In the genomic region with DNA sequence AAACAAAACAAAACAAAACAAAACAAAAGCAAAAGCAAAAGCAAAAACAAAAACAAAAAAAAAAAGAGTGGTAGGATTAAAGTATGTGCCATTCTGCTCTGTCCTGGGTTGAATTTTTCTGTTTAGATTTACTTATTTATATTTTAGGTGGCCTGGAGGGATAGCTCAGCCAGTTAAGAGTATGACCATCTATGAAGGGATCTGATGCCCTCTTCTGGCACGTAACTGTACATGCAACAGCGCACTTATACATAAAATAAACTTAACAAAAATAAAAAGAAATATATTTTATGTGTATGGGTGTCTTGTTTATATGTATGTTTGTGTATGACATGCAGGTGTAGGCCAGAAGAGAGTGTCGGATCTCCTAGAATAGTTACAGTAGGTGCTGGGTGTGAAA, we compare ENCODE assay signal across 10 mouse cellular contexts. TPM values are rescaled to one million over a fixed set of nuclear protein-coding genes. Genes with fewer than 3 reads are reported as not detected.
A peak's percentile ranks its signal among the peaks of the same experiment; 100 is the strongest.
DNase-seq lines count a peak whose midpoint lies in the region; ATAC-seq and TF ChIP-seq lines count a peak whose summit lies in the region.
"Had no signal": no experiment of that assay in that cellular context is flagged by ENCODE, and none has a peak within 500 bp of the region (broad histone marks: within the 10 kb centered on the region; RNA-seq: fewer than 3 reads in every experiment).

No protein-coding gene starts in this region.

- no peak overlapping the region for H3K4me2 ChIP-seq in embryonic facial prominence, embryonic 11.5 days (ENCODE audit: low read depth, low read length)
- H3K4me2 ChIP-seq in liver, embryonic 14.5 days (ENCODE audit: low read depth) = no peak overlapping the region
- H3K4me2 ChIP-seq in liver, embryonic 11.5 days = no peak overlapping the region
- H3K4me2 ChIP-seq: liver, embryonic 15.5 days had no signal

- no peaks in the 10 kb centered on the region for H3K27me3 ChIP-seq in embryonic facial prominence, embryonic 11.5 days (ENCODE audit: control insufficient read depth, insufficient read depth, low read length)
- no peaks in the 10 kb centered on the region for H3K27me3 ChIP-seq in embryonic facial prominence, embryonic 10.5 days (replicated peaks; ENCODE audit: low read depth, poor library complexity, severe bottlenecking)
- H3K27me3 ChIP-seq in liver, embryonic 14.5 days (ENCODE audit: control insufficient read depth, insufficient read depth, low read length) = no peaks in the 10 kb centered on the region
- H3K27me3 ChIP-seq in liver, embryonic 11.5 days (replicated peaks; ENCODE audit: control insufficient read depth, insufficient read depth, low read length) = no peaks in the 10 kb centered on the region
- H3K27me3 ChIP-seq: liver, embryonic 15.5 days had no signal

- peak; percentile 48 for DNase-seq in embryonic facial prominence, embryonic 11.5 days (ENCODE audit: low spot score)
- DNase-seq in embryonic facial prominence, embryonic 10.5 days (ENCODE audit: low spot score) = no peak
- DNase-seq in liver, embryonic 14.5 days (ENCODE audit: low read depth in 3 of 3, low spot score in 3 of 3) = no peak
- no peak for DNase-seq in liver, embryonic 11.5 days (ENCODE audit: low spot score)
- peak; percentile 31 for DNase-seq in T-cell, adult 2 months (ENCODE audit: low spot score)
- DNase-seq in mesoderm, embryonic 11.5 days (ENCODE audit: low read depth, low spot score) = peak; percentile 30
- no peak for DNase-seq in urinary bladder, postnatal 36 days (ENCODE audit: low spot score in 2 of 2)
- no peak for DNase-seq in heart, adult 18-20 months
- DNase-seq: heart, postnatal 4 days had no signal

- TF ChIP-seq EP300 in liver, embryonic 14.5 days (IDR thresholded peaks at IDR 0.05; ENCODE audit: low read depth) = no peak

- H3K9me3 ChIP-seq in embryonic facial prominence, embryonic 11.5 days (replicated peaks; ENCODE audit: control insufficient read depth, low read length) = no peaks in the 10 kb centered on the region
- H3K9me3 ChIP-seq in embryonic facial prominence, embryonic 10.5 days = no peaks in the 10 kb centered on the region
- no peaks in the 10 kb centered on the region for H3K9me3 ChIP-seq in liver, embryonic 14.5 days (ENCODE audit: control insufficient read depth, low read length)
- no peaks in the 10 kb centered on the region for H3K9me3 ChIP-seq in liver, embryonic 11.5 days (ENCODE audit: control insufficient read depth, low read length)
- H3K9me3 ChIP-seq: liver, embryonic 15.5 days had no signal

- H3K27ac ChIP-seq in embryonic facial prominence, embryonic 11.5 days (replicated peaks; ENCODE audit: low read depth, low read length) = no peak overlapping the region
- no peak overlapping the region for H3K27ac ChIP-seq in embryonic facial prominence, embryonic 10.5 days (replicated peaks)
- no peak overlapping the region for H3K27ac ChIP-seq in liver, embryonic 14.5 days
- no peak overlapping the region for H3K27ac ChIP-seq in liver, embryonic 11.5 days (ENCODE audit: low read depth, low read length)
- H3K27ac ChIP-seq: liver, embryonic 15.5 days had no signal

- H3K36me3 ChIP-seq in embryonic facial prominence, embryonic 11.5 days (replicated peaks; ENCODE audit: control insufficient read depth, insufficient read depth, low read depth, low read length) = no peaks in the 10 kb centered on the region
- H3K36me3 ChIP-seq in embryonic facial prominence, embryonic 10.5 days (replicated peaks) = no peaks in the 10 kb centered on the region
- no peaks in the 10 kb centered on the region for H3K36me3 ChIP-seq in liver, embryonic 14.5 days (replicated peaks; ENCODE audit: control insufficient read depth, insufficient read depth, low read depth)
- no peaks in the 10 kb centered on the region for H3K36me3 ChIP-seq in liver, embryonic 11.5 days (ENCODE audit: control insufficient read depth, insufficient read depth, low read length)
- H3K36me3 ChIP-seq: liver, embryonic 15.5 days had no signal

- TF ChIP-seq CTCF in liver, embryonic 14.5 days (IDR thresholded peaks at IDR 0.05; ENCODE audit: low read depth) = peak; percentile 54

- H3K4me3 ChIP-seq in embryonic facial prominence, embryonic 11.5 days (ENCODE audit: low read depth, low read length) = no peak overlapping the region
- H3K4me3 ChIP-seq in embryonic facial prominence, embryonic 10.5 days = no peak overlapping the region
- H3K4me3 ChIP-seq in liver, embryonic 14.5 days (ENCODE audit: insufficient read depth in 1 of 2, low read depth in 2 of 2, low read length in 2 of 2) = no peak overlapping the region
- no peak overlapping the region for H3K4me3 ChIP-seq in liver, embryonic 11.5 days (ENCODE audit: low read depth, low read length)
- H3K4me3 ChIP-seq: liver, embryonic 15.5 days had no signal

- no peaks in the 10 kb centered on the region for H3K4me1 ChIP-seq in embryonic facial prominence, embryonic 11.5 days (ENCODE audit: control insufficient read depth, insufficient read depth, low read length)
- no peaks in the 10 kb centered on the region for H3K4me1 ChIP-seq in embryonic facial prominence, embryonic 10.5 days
- no peaks in the 10 kb centered on the region; a peak in 1 of 4 replicates for H3K4me1 ChIP-seq in liver, embryonic 14.5 days (replicated peaks; ENCODE audit: control insufficient read depth in 2 of 2, insufficient read depth in 2 of 2, low read length in 1 of 2)
- no peaks in the 10 kb centered on the region for H3K4me1 ChIP-seq in liver, embryonic 11.5 days (replicated peaks; ENCODE audit: control insufficient read depth, insufficient read depth, low read length)
- H3K4me1 ChIP-seq: liver, embryonic 15.5 days had no signal

- 61% methylated on average over 3 of the region's 3 CpGs for WGBS in embryonic facial prominence, embryonic 11.5 days
- WGBS in embryonic facial prominence, embryonic 10.5 days = 68% methylated on average over 3 of the region's 3 CpGs
- WGBS in liver, embryonic 14.5 days (ENCODE audit: insufficient replicate concordance) = 38% methylated on average over 3 of the region's 3 CpGs
- 57% methylated on average over 3 of the region's 3 CpGs for WGBS in liver, embryonic 11.5 days

- no peak overlapping the region for H3K9ac ChIP-seq in embryonic facial prominence, embryonic 11.5 days (replicated peaks; ENCODE audit: low read length)
- H3K9ac ChIP-seq in liver, embryonic 14.5 days (replicated peaks) = no peak overlapping the region
- H3K9ac ChIP-seq in liver, embryonic 11.5 days (ENCODE audit: low read depth, low read length) = no peak overlapping the region
- H3K9ac ChIP-seq: liver, embryonic 15.5 days had no signal

- no peak for ATAC-seq in embryonic facial prominence, embryonic 11.5 days (replicated peaks; ENCODE audit: insufficient number of reproducible peaks, low FRiP score, low TSS enrichment, low read depth)
- no peak for ATAC-seq in liver, embryonic 14.5 days (ENCODE audit: insufficient read depth)
- ATAC-seq in liver, embryonic 11.5 days (replicated peaks; ENCODE audit: low FRiP score) = no peak

RNA-seq across cellular contexts. Expression of a gene that starts 8.0 kb away (rescaled TPM):
- polyA plus RNA-seq in embryonic facial prominence, embryonic 11.5 days (2014; fragmentation: Nextera tagmentation; extraction: Ambion mirVana) = not detected in 2 replicates
- not detected in 2 replicates for polyA plus RNA-seq in embryonic facial prominence, embryonic 10.5 days (2016; fragmentation: Nextera tagmentation; extraction: Ambion mirVana)
- polyA plus RNA-seq in liver, embryonic 14.5 days (2012; rRNA removed) = 5.7 and 8.3 TPM in 2 replicates
- 3.6 and 4.0 TPM in 2 replicates for polyA plus RNA-seq in liver, embryonic 14.5 days (2014; fragmentation: Nextera tagmentation; extraction: Ambion mirVana)
- 1.8 and 2.2 TPM in 2 replicates for polyA plus RNA-seq in liver, embryonic 11.5 days (2014; fragmentation: Nextera tagmentation; extraction: Ambion mirVana)
- total RNA-seq in heart, adult 18-20 months (2021) = 1 to 10 TPM in 1 of 2 experiments, not detected in 1; 1.1 TPM
- total RNA-seq: heart, postnatal 4 days had no signal

RNA-seq across cellular contexts. Expression of a gene that starts 20.6 kb away (rescaled TPM):
- 0.46 and 0.98 TPM in 2 replicates for polyA plus RNA-seq in embryonic facial prominence, embryonic 11.5 days (2014; fragmentation: Nextera tagmentation; extraction: Ambion mirVana)
- 0.44 and 0.63 TPM in 2 replicates for polyA plus RNA-seq in embryonic facial prominence, embryonic 10.5 days (2016; fragmentation: Nextera tagmentation; extraction: Ambion mirVana)
- polyA plus RNA-seq in liver, embryonic 14.5 days (2012; rRNA removed) = 0.20 and 0.29 TPM in 2 replicates
- polyA plus RNA-seq in liver, embryonic 14.5 days (2014; fragmentation: Nextera tagmentation; extraction: Ambion mirVana) = 0.71 and 0.83 TPM in 2 replicates
- polyA plus RNA-seq in liver, embryonic 11.5 days (2014; fragmentation: Nextera tagmentation; extraction: Ambion mirVana) = 0.15 and 0.27 TPM in 2 replicates
- not detected for total RNA-seq in heart, adult 18-20 months (2021)

RNA-seq across cellular contexts. Expression of a gene that starts 28.6 kb away (rescaled TPM):
- polyA plus RNA-seq in embryonic facial prominence, embryonic 11.5 days (2014; fragmentation: Nextera tagmentation; extraction: Ambion mirVana) = 0.63 and 0.77 TPM in 2 replicates
- 0.64 and 0.85 TPM in 2 replicates for polyA plus RNA-seq in embryonic facial prominence, embryonic 10.5 days (2016; fragmentation: Nextera tagmentation; extraction: Ambion mirVana)
- 2.0 and 2.1 TPM in 2 replicates for polyA plus RNA-seq in liver, embryonic 14.5 days (2012; rRNA removed)
- 2.2 and 2.3 TPM in 2 replicates for polyA plus RNA-seq in liver, embryonic 14.5 days (2014; fragmentation: Nextera tagmentation; extraction: Ambion mirVana)
- 7.5 and 8.7 TPM in 2 replicates for polyA plus RNA-seq in liver, embryonic 11.5 days (2014; fragmentation: Nextera tagmentation; extraction: Ambion mirVana)
- 1 to 10 TPM in 1 of 2 experiments, under 1 TPM in 1; 0.97 to 4.4 TPM for total RNA-seq in heart, adult 18-20 months (2021)

RNA-seq across cellular contexts. Expression of a gene that starts 42.7 kb away (rescaled TPM):
- 27.5 and 31.9 TPM in 2 replicates for polyA plus RNA-seq in embryonic facial prominence, embryonic 11.5 days (2014; fragmentation: Nextera tagmentation; extraction: Ambion mirVana)
- 35.1 and 35.2 TPM in 2 replicates for polyA plus RNA-seq in embryonic facial prominence, embryonic 10.5 days (2016; fragmentation: Nextera tagmentation; extraction: Ambion mirVana)
- 9.8 and 10.7 TPM in 2 replicates for polyA plus RNA-seq in liver, embryonic 14.5 days (2012; rRNA removed)
- 5.5 and 7.8 TPM in 2 replicates for polyA plus RNA-seq in liver, embryonic 14.5 days (2014; fragmentation: Nextera tagmentation; extraction: Ambion mirVana)
- 25.7 and 26.4 TPM in 2 replicates for polyA plus RNA-seq in liver, embryonic 11.5 days (2014; fragmentation: Nextera tagmentation; extraction: Ambion mirVana)
- 10 to 100 TPM; 15.0 to 19.0 TPM for total RNA-seq in heart, adult 18-20 months (2021)

Comparison
In these comparisons a context has a peak if more than half of its experiments do, and no peak if none do; other contexts are left out.
1. DNase-seq: peak in embryonic facial prominence, embryonic 11.5 days (single experiment), T-cell, adult 2 months (single experiment) and mesoderm, embryonic 11.5 days (single experiment); none in embryonic facial prominence, embryonic 10.5 days (single experiment), liver, embryonic 14.5 days (0 of 3), liver, embryonic 11.5 days (single experiment), urinary bladder, postnatal 36 days (0 of 2) and heart, adult 18-20 months (0 of 2).